Mouse (Mus musculus) liver, embryonic 11.5 days (tissue): Measurements from ENCODE around the gene Map10. TPM values are rescaled to one million over a fixed set of nuclear protein-coding genes. Genes with fewer than 3 reads are reported as not detected.

Experiments used
- ATAC-seq: fragments of 200-750 bp; cut with Nextera tagmentation; replicated peaks from 2 replicates; pipeline ENCODE4 v1.8.0; 2017; ENCODE audit warnings: moderate number of reproducible peaks, mild to moderate bottlenecking, moderate TSS enrichment, moderate library complexity; ENCODE audit not compliant: low FRiP score
- DNase-seq: peaks from one replicate; pipeline ENCODE4 v3.0.0-alpha.2; 2017; ENCODE audit warnings: low spot score
- H3K27ac ChIP-seq: fragments of 300-500 bp; sonication (generic); 2 replicates; pipeline ENCODE4 v1.5.1; 2014; ENCODE audit warnings: mild to moderate bottlenecking, low read depth, low read length, control low read depth
- H3K27me3 ChIP-seq: fragments of 300-500 bp; sonication (generic); replicated peaks from 2 replicates; pipeline ENCODE4 v1.6.1; 2014; ENCODE audit warnings: low read length, mixed read lengths; ENCODE audit not compliant: control insufficient read depth, insufficient read depth
- H3K36me3 ChIP-seq: fragments of 300-500 bp; sonication (generic); 2 replicates; pipeline ENCODE4 v1.6.1; 2014; ENCODE audit warnings: mild to moderate bottlenecking, low read length, moderate library complexity, mixed read lengths; ENCODE audit not compliant: control insufficient read depth, insufficient read depth
- H3K4me1 ChIP-seq: fragments of 300-500 bp; sonication (generic); replicated peaks from 2 replicates; pipeline ENCODE4 v1.6.1; 2014; ENCODE audit warnings: low read length, mixed read lengths; ENCODE audit not compliant: control insufficient read depth, insufficient read depth
- H3K4me2 ChIP-seq: fragments of 300-500 bp; sonication (generic); 2 replicates; pipeline ENCODE4 v1.6.1; 2014; ENCODE audit warnings: mild to moderate bottlenecking, control low read depth, moderate library complexity
- H3K4me3 ChIP-seq: fragments of 300-500 bp; sonication (generic); 2 replicates; pipeline ENCODE4 v1.5.1; 2014; ENCODE audit warnings: low read depth, low read length, control low read depth
- H3K9ac ChIP-seq: fragments of 300-500 bp; sonication (generic); 2 replicates; pipeline ENCODE4 v1.6.1; 2014; ENCODE audit warnings: low read depth, low read length, control low read depth
- H3K9me3 ChIP-seq: fragments of 300-500 bp; sonication (generic); 2 replicates; pipeline ENCODE4 v1.6.1; 2016; ENCODE audit warnings: low read length, inconsistent platforms, mixed read lengths; ENCODE audit not compliant: control insufficient read depth
- WGBS: fragments of 180-500 bp; shearing (Covaris S2); extraction: QIAGEN DNeasy Blood & Tissue Kit; methylation state at CpG from one replicate; pipeline ENCODE4 v1.1.7; 2014; 5-methylcytosine and 5-hydroxymethylcytosine counted together
- polyA plus RNA-seq: library from polyadenylated mRNA; unstranded; fragments of >200 nt; fragmentation: Nextera tagmentation; extraction: Ambion mirVana; gene quantifications from 2 replicates; pipeline ENCODE4 v1.2.1, GENCODE M21; 2014

The Map10 gene
- polyA plus RNA-seq, 1 experiment from 2014 or later = 2.6 TPM

DNA sequence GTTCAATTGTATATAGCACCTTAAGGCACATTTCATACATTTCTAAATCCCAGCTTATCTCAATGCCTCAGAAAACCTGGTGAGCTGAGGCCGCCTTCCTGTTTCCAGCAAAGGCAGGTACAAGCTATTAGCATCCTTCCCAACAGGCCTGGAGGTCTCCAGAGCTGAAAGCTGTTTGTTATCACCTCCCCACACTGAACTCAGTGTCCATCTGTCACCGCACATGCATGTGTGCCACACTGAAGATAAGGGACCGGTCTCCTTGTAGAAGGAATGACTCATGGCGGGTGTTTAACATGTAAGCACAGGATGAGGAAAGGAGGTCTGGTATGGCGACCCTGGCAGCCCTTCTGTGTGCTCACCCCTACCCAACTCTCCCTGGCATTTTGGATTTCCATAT, 41.9 kb downstream of the Map10 start:
- no peak overlapping the region for H3K4me2 ChIP-seq
- no peak for DNase-seq
- no peak overlapping the region for H3K4me3 ChIP-seq
- no peak overlapping the region for H3K9ac ChIP-seq
- peak; percentile 99 for ATAC-seq
- H3K4me1 ChIP-seq = peaks cover 5% of the 10 kb centered on the region
- no peak overlapping the region for H3K27ac ChIP-seq
- H3K36me3 ChIP-seq = no peaks in the 10 kb centered on the region
- H3K27me3 ChIP-seq = no peaks in the 10 kb centered on the region
- no peaks in the 10 kb centered on the region for H3K9me3 ChIP-seq
- WGBS = 44% methylated on average over 5 of the region's 5 CpGs

DNA sequence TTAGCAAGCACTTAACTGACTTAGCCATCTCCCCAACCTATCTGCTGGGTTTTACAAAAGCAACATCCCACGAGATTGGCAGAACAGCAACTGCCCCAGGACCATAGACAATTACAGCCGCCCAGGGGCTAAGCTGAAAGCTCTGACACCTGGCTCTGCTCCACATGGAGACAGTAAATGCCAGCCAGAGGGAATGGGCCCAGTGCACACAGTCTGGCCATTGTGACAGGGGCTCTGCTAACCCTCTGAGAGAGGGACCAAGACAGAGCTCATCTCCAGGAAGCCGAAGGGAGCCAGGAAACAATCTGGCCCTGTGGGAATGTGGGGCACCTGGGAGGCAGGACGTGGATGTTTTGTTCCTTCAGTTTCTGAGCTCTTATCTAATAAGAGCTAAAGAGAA, 46.6 kb downstream of the Map10 start:
- no peak overlapping the region for H3K4me3 ChIP-seq
- H3K4me2 ChIP-seq = no peak overlapping the region
- H3K27ac ChIP-seq = no peak overlapping the region
- DNase-seq (no peak), ATAC-seq (no peak)
- H3K27me3 ChIP-seq = no peaks in the 10 kb centered on the region
- no peak overlapping the region for H3K9ac ChIP-seq
- H3K4me1 ChIP-seq = peaks cover 6% of the 10 kb centered on the region
- WGBS = 51% methylated on average over 4 of the region's 4 CpGs
- H3K9me3 ChIP-seq = no peaks in the 10 kb centered on the region
- H3K36me3 ChIP-seq = no peaks in the 10 kb centered on the region

DNA sequence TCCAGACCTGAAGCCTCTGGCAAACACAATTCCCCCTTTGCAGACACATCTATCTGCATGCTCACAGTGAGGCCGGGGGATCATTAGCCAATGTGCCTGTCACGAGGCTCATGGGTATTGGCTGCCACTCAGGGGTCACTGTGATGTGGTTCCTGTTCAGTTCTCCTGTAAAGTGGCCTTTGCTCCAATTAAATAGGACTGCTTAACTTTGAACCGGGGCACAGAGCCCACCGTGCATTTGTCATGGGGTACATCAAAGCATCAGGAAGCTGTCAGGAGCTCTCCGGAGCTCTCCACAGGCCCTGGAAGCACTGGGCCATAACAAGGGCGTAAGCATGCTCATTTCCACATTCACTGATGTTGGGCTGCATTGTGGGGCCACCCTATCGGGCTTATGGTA, 47.0 kb downstream of the Map10 start:
- no peak for DNase-seq
- Histone ChIP-seq H3K4me2 (no peak overlapping the region), H3K9ac (no peak overlapping the region), H3K27ac (no peak overlapping the region), H3K4me3 (no peak overlapping the region), H3K36me3 (no peaks in the 10 kb centered on the region), H3K9me3 (no peaks in the 10 kb centered on the region), H3K4me1 (peaks cover 4% of the 10 kb centered on the region), H3K27me3 (no peaks in the 10 kb centered on the region)
- no peak for ATAC-seq
- WGBS = 51% methylated on average over 7 of the region's 7 CpGs

DNA sequence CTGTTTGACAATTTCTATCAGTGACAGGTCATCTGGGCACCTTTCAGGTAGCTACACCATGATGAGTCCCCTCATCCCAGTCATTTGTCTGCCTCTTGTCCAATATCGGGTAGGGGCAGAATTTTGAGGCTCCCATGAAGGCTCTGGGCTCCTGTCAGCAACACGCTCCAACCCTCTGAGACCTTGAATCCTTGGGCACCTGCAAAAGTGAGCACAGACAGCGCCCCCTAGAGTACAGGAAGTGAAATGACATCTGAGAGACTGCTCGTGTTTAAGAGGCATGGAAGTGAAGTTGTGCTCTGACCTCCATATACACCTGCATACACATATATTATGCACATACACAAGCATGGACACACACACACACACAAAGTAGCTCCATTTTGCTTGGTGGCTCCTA, 49.3 kb downstream of the Map10 start:
- no peak for DNase-seq
- 57% methylated on average over 4 of the region's 4 CpGs for WGBS
- Histone ChIP-seq H3K27me3 (no peaks in the 10 kb centered on the region), H3K9ac (no peak overlapping the region), H3K4me2 (no peak overlapping the region), H3K36me3 (no peaks in the 10 kb centered on the region), H3K9me3 (no peaks in the 10 kb centered on the region), H3K4me3 (no peak overlapping the region), H3K27ac (no peak overlapping the region), H3K4me1 (peaks cover 4% of the 10 kb centered on the region; the same call in 1 of the 2 replicates)
- ATAC-seq = no peak

DNA sequence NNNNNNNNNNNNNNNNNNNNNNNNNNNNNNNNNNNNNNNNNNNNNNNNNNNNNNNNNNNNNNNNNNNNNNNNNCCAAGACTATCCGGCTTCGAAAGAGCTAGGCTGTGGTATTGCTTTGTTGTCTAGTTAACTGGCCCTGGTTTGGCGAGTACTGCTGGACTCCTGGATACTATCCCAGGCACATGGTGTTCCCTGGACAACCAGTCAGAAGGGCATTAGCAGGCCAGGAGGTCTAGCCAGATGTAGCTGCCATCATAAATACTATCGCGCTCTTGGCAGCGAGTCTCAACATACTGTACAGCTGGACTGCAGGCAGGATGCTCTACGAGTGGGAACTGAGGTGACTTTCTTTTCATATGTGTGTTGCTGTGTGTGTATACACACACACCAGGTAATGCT, 53.1 kb downstream of the Map10 start:
- no peak overlapping the region for H3K4me3 ChIP-seq
- H3K36me3 ChIP-seq = no peaks in the 10 kb centered on the region
- H3K4me2 ChIP-seq = no peak overlapping the region
- WGBS = 91% methylated on average over 7 of the region's 7 CpGs
- H3K9ac ChIP-seq = no peak overlapping the region
- no peak for ATAC-seq
- DNase-seq = no peak
- H3K27ac ChIP-seq = no peak overlapping the region
- no peaks in the 10 kb centered on the region for H3K27me3 ChIP-seq
- no peaks in the 10 kb centered on the region for H3K9me3 ChIP-seq
- H3K4me1 ChIP-seq = peaks cover 5% of the 10 kb centered on the region; the same call in 1 of the 2 replicates

Other genes with a start within 250 kb of the Map10 start
- 4.7 and 4.8 TPM in 2 replicates for gene Sipa1l2, start 100.0 kb upstream of the Map10 start, polyA plus RNA-seq
- gene Ntpcr, start 60.1 kb downstream of the Map10 start, polyA plus RNA-seq = 36.7 and 38.2 TPM in 2 replicates
- 0.47 and 0.67 TPM in 2 replicates for gene Pcnx2, start 228.5 kb downstream of the Map10 start, polyA plus RNA-seq
- 0.07 and 0.14 TPM in 2 replicates for gene Map3k21, start 240.6 kb downstream of the Map10 start, polyA plus RNA-seq